Mouse (Mus musculus) ES-E14 (cell line): ENCODE data around the gene Hspb3.

Source experiments
- CHD2 ChIP-seq: IDR thresholded peaks from 2 replicates; pipeline ENCODE4 v1.6.1; 2014; ENCODE audit warnings: mild to moderate bottlenecking, low read depth, low read length, inconsistent platforms
- HCFC1 ChIP-seq: IDR thresholded peaks from 2 replicates; pipeline ENCODE4 v1.6.1; 2012; ENCODE audit warnings: low read length, inconsistent platforms, borderline replicate concordance; ENCODE audit not compliant: insufficient read depth

DNA sequence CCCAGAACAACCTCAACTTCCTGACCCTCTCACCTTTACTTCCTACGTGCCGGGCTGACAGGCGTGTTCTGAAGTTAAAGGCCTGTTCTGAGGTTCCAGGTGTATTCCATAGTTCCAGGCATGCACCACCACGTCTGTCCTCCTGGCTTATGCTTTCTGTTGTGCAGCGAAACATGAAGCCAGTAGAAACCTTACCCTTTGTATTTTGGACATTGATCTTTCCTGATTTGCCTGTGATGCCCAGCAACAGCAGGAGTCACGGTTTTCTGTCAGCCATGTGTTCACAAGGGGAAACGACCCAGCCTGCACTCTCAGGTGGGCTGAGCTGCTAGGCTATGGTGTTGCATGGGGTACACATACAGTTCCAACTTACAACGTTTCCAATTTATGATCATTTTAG is 35.9 kb downstream of the Hspb3 start:
- TF ChIP-seq HCFC1 (no peak), CHD2 (no peak)
